16 mouse cellular contexts compared by ENCODE assay signal in the genomic region with DNA sequence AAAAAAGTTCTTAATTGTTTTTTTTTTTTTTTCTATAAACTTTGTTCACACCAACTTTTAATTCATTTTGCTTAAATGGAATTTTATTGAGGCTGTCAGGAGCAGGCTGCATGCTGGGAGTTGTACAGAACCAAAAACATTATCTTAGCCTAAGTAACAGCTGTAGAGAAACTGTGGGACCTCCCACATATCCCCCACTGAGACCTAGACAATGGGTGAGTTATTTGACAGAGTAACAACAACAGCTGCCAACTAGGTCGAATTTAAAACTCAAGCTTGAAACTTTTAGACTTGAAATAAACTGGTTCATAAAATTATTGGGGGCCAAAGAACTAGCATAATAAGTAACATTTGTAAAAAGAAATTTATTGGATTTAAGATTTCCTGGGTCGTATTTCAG.
DNase-seq lines count a peak whose midpoint lies in the region; ATAC-seq lines count a peak whose summit lies in the region.
"Had no signal": no experiment of that assay in that cellular context is flagged by ENCODE, and none has a peak within 500 bp of the region (broad histone marks: within the 10 kb centered on the region; RNA-seq: fewer than 3 reads in every experiment).

No protein-coding gene starts in this region.

- no peak overlapping the region for H3K4me3 ChIP-seq in forebrain, embryonic 14.5 days (ENCODE audit: low read depth, low read length)
- no peak overlapping the region for H3K4me3 ChIP-seq in forebrain, embryonic 15.5 days
- H3K4me3 ChIP-seq in midbrain, embryonic 11.5 days (ENCODE audit: low read depth, low read length): no peak overlapping the region
- no peak overlapping the region for H3K4me3 ChIP-seq in midbrain, embryonic 16.5 days (ENCODE audit: low read depth, low read length)
- H3K4me3 ChIP-seq: heart, embryonic 10.5 days; liver, embryonic 12.5 days had no signal

- H3K4me1 ChIP-seq in forebrain, embryonic 14.5 days (ENCODE audit: control insufficient read depth, insufficient read depth, low read length): no peaks in the 10 kb centered on the region
- peaks cover 4% of the 10 kb centered on the region; the same call in 1 of the 2 replicates for H3K4me1 ChIP-seq in forebrain, embryonic 15.5 days
- H3K4me1 ChIP-seq in midbrain, embryonic 11.5 days (ENCODE audit: control insufficient read depth, insufficient read depth, low read length): peaks cover 7% of the 10 kb centered on the region
- H3K4me1 ChIP-seq in midbrain, embryonic 16.5 days (ENCODE audit: control insufficient read depth, insufficient read depth, low read length): no peaks in the 10 kb centered on the region
- H3K4me1 ChIP-seq: heart, embryonic 10.5 days; liver, embryonic 12.5 days had no signal

- no peak overlapping the region for H3K4me2 ChIP-seq in forebrain, embryonic 14.5 days (ENCODE audit: low read length)
- no peak overlapping the region for H3K4me2 ChIP-seq in forebrain, embryonic 15.5 days (replicated peaks)
- H3K4me2 ChIP-seq in midbrain, embryonic 11.5 days: no peak overlapping the region
- H3K4me2 ChIP-seq in midbrain, embryonic 16.5 days (ENCODE audit: low read length): no peak overlapping the region
- H3K4me2 ChIP-seq: liver, embryonic 12.5 days; lung, embryonic 14.5 days had no signal

- H3K9me3 ChIP-seq in forebrain, embryonic 14.5 days (replicated peaks; ENCODE audit: control insufficient read depth, low read length): no peaks in the 10 kb centered on the region
- no peaks in the 10 kb centered on the region for H3K9me3 ChIP-seq in forebrain, embryonic 15.5 days
- no peaks in the 10 kb centered on the region for H3K9me3 ChIP-seq in midbrain, embryonic 11.5 days (ENCODE audit: control insufficient read depth, low read length)
- no peaks in the 10 kb centered on the region for H3K9me3 ChIP-seq in midbrain, embryonic 16.5 days (replicated peaks; ENCODE audit: control insufficient read depth, low read length, poor library complexity, severe bottlenecking)
- H3K9me3 ChIP-seq: heart, embryonic 10.5 days; liver, embryonic 12.5 days had no signal

- 15% methylated on average over 2 of the region's 2 CpGs for WGBS in forebrain, embryonic 14.5 days
- WGBS in forebrain, embryonic 15.5 days: 20% methylated on average over 2 of the region's 2 CpGs
- WGBS in midbrain, embryonic 11.5 days: 25% methylated on average over 2 of the region's 2 CpGs
- WGBS in midbrain, embryonic 16.5 days: 28% methylated on average over 2 of the region's 2 CpGs

- no peak overlapping the region for H3K9ac ChIP-seq in forebrain, embryonic 14.5 days (ENCODE audit: low read length)
- no peak overlapping the region for H3K9ac ChIP-seq in forebrain, embryonic 15.5 days (replicated peaks)
- H3K9ac ChIP-seq in midbrain, embryonic 11.5 days (ENCODE audit: low read length): no peak overlapping the region
- H3K9ac ChIP-seq in midbrain, embryonic 16.5 days (ENCODE audit: low read depth, low read length): no peak overlapping the region
- H3K9ac ChIP-seq: liver, embryonic 12.5 days; lung, embryonic 14.5 days had no signal

- no peak overlapping the region for H3K27ac ChIP-seq in forebrain, embryonic 14.5 days (ENCODE audit: low read depth, low read length)
- no peak overlapping the region for H3K27ac ChIP-seq in forebrain, embryonic 15.5 days (replicated peaks)
- H3K27ac ChIP-seq in midbrain, embryonic 11.5 days (ENCODE audit: low read depth, low read length): no peak overlapping the region
- H3K27ac ChIP-seq in midbrain, embryonic 16.5 days (ENCODE audit: low read length): no peak overlapping the region
- H3K27ac ChIP-seq: heart, embryonic 10.5 days; liver, embryonic 12.5 days had no signal

- ATAC-seq in forebrain, embryonic 14.5 days: no peak
- no peak for ATAC-seq in forebrain, embryonic 15.5 days (replicated peaks)
- peak; percentile 71; the same call in 1 of the 2 replicates for ATAC-seq in midbrain, embryonic 11.5 days (ENCODE audit: low FRiP score)
- no peak for ATAC-seq in midbrain, embryonic 16.5 days
- ATAC-seq: liver, embryonic 12.5 days had no signal

- H3K36me3 ChIP-seq in forebrain, embryonic 14.5 days (ENCODE audit: control insufficient read depth, insufficient read depth, low read length): no peaks in the 10 kb centered on the region
- no peaks in the 10 kb centered on the region for H3K36me3 ChIP-seq in forebrain, embryonic 15.5 days
- no peaks in the 10 kb centered on the region for H3K36me3 ChIP-seq in midbrain, embryonic 11.5 days (ENCODE audit: control insufficient read depth, insufficient read depth, low read length)
- no peaks in the 10 kb centered on the region for H3K36me3 ChIP-seq in midbrain, embryonic 16.5 days (ENCODE audit: control insufficient read depth, insufficient read depth, low read length)
- H3K36me3 ChIP-seq: heart, embryonic 10.5 days; liver, embryonic 12.5 days had no signal

- peak; percentile 21 for DNase-seq in forebrain, embryonic 14.5 days (ENCODE audit: low spot score)
- peak; percentile 83 for DNase-seq in midbrain, embryonic 11.5 days (ENCODE audit: low spot score, missing footprints)
- DNase-seq in R1 (ENCODE audit: low read depth, low spot score) (peak; percentile 19), liver (no peak)
- DNase-seq in embryo, embryonic 9.5 days (ENCODE audit: extremely low spot score): peak; percentile 7
- DNase-seq in ovary, postnatal 36 days (ENCODE audit: low spot score): no peak
- DNase-seq: cerebellum, adult 9-10 months; gastrocnemius, postnatal 36 days; kidney, adult 18-20 months; lung, embryonic 14.5 days; lung, postnatal 4 days; spleen, adult 18-20 months had no signal

- no peaks in the 10 kb centered on the region for H3K27me3 ChIP-seq in forebrain, embryonic 14.5 days (replicated peaks; ENCODE audit: control insufficient read depth, insufficient read depth, low read length)
- no peaks in the 10 kb centered on the region for H3K27me3 ChIP-seq in forebrain, embryonic 15.5 days
- H3K27me3 ChIP-seq in midbrain, embryonic 11.5 days (ENCODE audit: control insufficient read depth, insufficient read depth, low read length): no peaks in the 10 kb centered on the region
- H3K27me3 ChIP-seq in midbrain, embryonic 16.5 days (ENCODE audit: control insufficient read depth, insufficient read depth, low read depth, low read length): no peaks in the 10 kb centered on the region
- H3K27me3 ChIP-seq: liver, embryonic 12.5 days had no signal

Comparison
In these comparisons a context has a peak if more than half of its experiments do, and no peak if none do; other contexts are left out.
1. DNase-seq: peak in forebrain, embryonic 14.5 days (single experiment), midbrain, embryonic 11.5 days (single experiment), R1 (single experiment) and embryo, embryonic 9.5 days (single experiment); none in liver (single experiment) and ovary, postnatal 36 days (single experiment).